16 mouse cellular contexts compared by ENCODE assay signal in genomic region chr5:112696683-112697082, GRCm38 (mm10).
"Had no signal": no experiment of that assay in that cellular context is flagged by ENCODE, and none has a peak within 500 bp of the region (broad histone marks: within the 10 kb centered on the region; RNA-seq: fewer than 3 reads in every experiment).

No protein-coding gene starts in this region.

- H3K27me3 ChIP-seq: hindbrain, embryonic 15.5 days; intestine, embryonic 15.5 days; kidney, embryonic 15.5 days; liver, embryonic 13.5 days; stomach, embryonic 15.5 days had no signal

- H3K4me3 ChIP-seq: hindbrain, embryonic 15.5 days; intestine, embryonic 15.5 days; kidney, embryonic 15.5 days; left cerebral cortex, adult 2 months; liver, embryonic 13.5 days; stomach, embryonic 15.5 days had no signal

- DNase-seq: kidney, adult 11 months; kidney, adult 8-10 months; kidney, postnatal 10 days; kidney, postnatal 36 days; layer of hippocampus, postnatal 36 days; liver, embryonic 13.5 days; lung, postnatal 14 days; midbrain, embryonic 14.5 days; spleen, adult 18-20 months; thymus, postnatal 25 days had no signal

- H3K9me3 ChIP-seq: hindbrain, embryonic 15.5 days; intestine, embryonic 15.5 days; kidney, embryonic 15.5 days; stomach, embryonic 15.5 days had no signal

- H3K27ac ChIP-seq: hindbrain, embryonic 15.5 days; intestine, embryonic 15.5 days; kidney, embryonic 15.5 days; left cerebral cortex, adult 2 months; liver, embryonic 13.5 days; stomach, embryonic 15.5 days had no signal

- H3K9ac ChIP-seq: hindbrain, embryonic 15.5 days; intestine, embryonic 15.5 days; kidney, embryonic 15.5 days; liver, embryonic 13.5 days; stomach, embryonic 15.5 days had no signal

- H3K36me3 ChIP-seq: hindbrain, embryonic 15.5 days; intestine, embryonic 15.5 days; kidney, embryonic 15.5 days; liver, embryonic 13.5 days; stomach, embryonic 15.5 days had no signal

- H3K4me1 ChIP-seq: intestine, embryonic 15.5 days; kidney, embryonic 15.5 days; liver, embryonic 13.5 days; stomach, embryonic 15.5 days had no signal

- ATAC-seq: intestine, embryonic 15.5 days had no signal

- H3K4me2 ChIP-seq: hindbrain, embryonic 15.5 days; intestine, embryonic 15.5 days; kidney, embryonic 15.5 days; liver, embryonic 13.5 days; midbrain, embryonic 11.5 days; stomach, embryonic 15.5 days had no signal
